Mouse (Mus musculus): ENCODE results near the gene Ets2.
"Not testable (repeated sequence)": the region's sequence is repeated elsewhere in the genome, so short reads cannot be mapped to it uniquely, and the experiment has no call there.

The Ets2 gene

GRCm38 (mm10) chr16:95734785-95735184 is 32.9 kb downstream of the Ets2 start:
- DNase-seq (ENCODE audit: low spot score) = no peak

- no peak for DNase-seq (ENCODE audit: low spot score)
Measured at GRCm38 (mm10) chr16:95736059-95736458, 34.2 kb downstream of the Ets2 start.

- no peak for DNase-seq (ENCODE audit: low spot score)
Measured at GRCm38 (mm10) chr16:95736470-95736869, 34.6 kb downstream of the Ets2 start.

- no peak for DNase-seq (ENCODE audit: low spot score)
Measured at GRCm38 (mm10) chr16:95739522-95739921, 37.6 kb downstream of the Ets2 start.

- DNase-seq (ENCODE audit: low spot score) = no peak
Measured at GRCm38 (mm10) chr16:95741358-95741757, 39.5 kb downstream of the Ets2 start.

- DNase-seq (ENCODE audit: low spot score) = no peak
Measured at GRCm38 (mm10) chr16:95741915-95742739, 40.3 kb downstream of the Ets2 start.

- DNase-seq (ENCODE audit: low spot score) = no peak
Measured at GRCm38 (mm10) chr16:95742740-95743030, 40.8 kb downstream of the Ets2 start.

- no peak for DNase-seq (ENCODE audit: low spot score)
Measured at GRCm38 (mm10) chr16:95743104-95743503, 41.2 kb downstream of the Ets2 start.

GRCm38 (mm10) chr16:95744771-95745170 is 42.9 kb downstream of the Ets2 start:
- DNase-seq (ENCODE audit: low spot score) = no peak

GRCm38 (mm10) chr16:95745685-95746084 is 43.8 kb downstream of the Ets2 start:
- DNase-seq (ENCODE audit: low spot score) = no peak

GRCm38 (mm10) chr16:95746565-95746964 is 44.7 kb downstream of the Ets2 start:
- no peak for DNase-seq (ENCODE audit: low spot score)

GRCm38 (mm10) chr16:95749291-95750103 is 47.6 kb downstream of the Ets2 start:
- no peak for DNase-seq (ENCODE audit: low spot score)

GRCm38 (mm10) chr16:95750211-95750629 is 48.3 kb downstream of the Ets2 start:
- no peak for DNase-seq (ENCODE audit: low spot score)

GRCm38 (mm10) chr16:95752502-95752901 is 50.6 kb downstream of the Ets2 start:
- no peak for DNase-seq (ENCODE audit: low spot score)

GRCm38 (mm10) chr16:95753295-95753694 is 51.4 kb downstream of the Ets2 start:
- DNase-seq (ENCODE audit: low spot score) = no peak

- DNase-seq (ENCODE audit: low spot score) = no peak
Measured at GRCm38 (mm10) chr16:95759151-95759987, 57.5 kb downstream of the Ets2 start.

- DNase-seq (ENCODE audit: low spot score) = no peak
Measured at GRCm38 (mm10) chr16:95759988-95760391, 58.1 kb downstream of the Ets2 start.

GRCm38 (mm10) chr16:95761742-95762141 is 59.9 kb downstream of the Ets2 start:
- no peak for DNase-seq (ENCODE audit: low spot score)

GRCm38 (mm10) chr16:95763201-95763600 is 61.3 kb downstream of the Ets2 start:
- DNase-seq (ENCODE audit: low spot score) = no peak

- DNase-seq (ENCODE audit: low spot score) = not testable (repeated sequence)
Measured at GRCm38 (mm10) chr16:95764041-95764440, 62.2 kb downstream of the Ets2 start.

GRCm38 (mm10) chr16:95766181-95766580 is 64.3 kb downstream of the Ets2 start:
- DNase-seq (ENCODE audit: low spot score) = no peak

- no peak for DNase-seq (ENCODE audit: low spot score)
Measured at GRCm38 (mm10) chr16:95767246-95767645, 65.4 kb downstream of the Ets2 start.
